Mouse (Mus musculus) heart, adult 9 months (tissue): ENCODE measurements around the gene Gm40193.

Experiments used
- DNase-seq, 2 experiments: peaks; one replicate each; pipeline ENCODE4 v3.0.0; 2022; ENCODE audit warnings: low spot score in 2 of 2

Gm40193 gene

GRCm38 (mm10) chr11:70506385-70506784 lies 26.4 kb downstream of the Gm40193 start:
- peak; percentile 56 to 79 for DNase-seq

GRCm38 (mm10) chr11:70504970-70505369 lies 27.8 kb downstream of the Gm40193 start, which contains the start of gene Tm4sf5:
Tm4sf5 (plus strand) TSS chr11:70505244.
- DNase-seq: no peak

- no peak for DNase-seq
Observed at GRCm38 (mm10) chr11:70502018-70502417, 30.7 kb downstream of the Gm40193 start.

- no peak for DNase-seq
Observed at GRCm38 (mm10) chr11:70500476-70500812, 32.3 kb downstream of the Gm40193 start.

GRCm38 (mm10) chr11:70499566-70500475 lies 32.9 kb downstream of the Gm40193 start:
- DNase-seq: no peak

- DNase-seq: peak in 1 of 2 experiments; percentile 63
Observed at GRCm38 (mm10) chr11:70489684-70490083, 43.1 kb downstream of the Gm40193 start.

- DNase-seq: peak; percentile 47 to 55
Observed at GRCm38 (mm10) chr11:70489138-70489537, 43.6 kb downstream of the Gm40193 start.

GRCm38 (mm10) chr11:70487816-70488215 lies 44.9 kb downstream of the Gm40193 start:
- peak; percentile 52 to 57 for DNase-seq

- DNase-seq: no peak
Observed at GRCm38 (mm10) chr11:70485498-70485897, 47.2 kb downstream of the Gm40193 start.
